Mouse (Mus musculus): ENCODE measurements around the gene Srsf10.

Gene Srsf10

DNA sequence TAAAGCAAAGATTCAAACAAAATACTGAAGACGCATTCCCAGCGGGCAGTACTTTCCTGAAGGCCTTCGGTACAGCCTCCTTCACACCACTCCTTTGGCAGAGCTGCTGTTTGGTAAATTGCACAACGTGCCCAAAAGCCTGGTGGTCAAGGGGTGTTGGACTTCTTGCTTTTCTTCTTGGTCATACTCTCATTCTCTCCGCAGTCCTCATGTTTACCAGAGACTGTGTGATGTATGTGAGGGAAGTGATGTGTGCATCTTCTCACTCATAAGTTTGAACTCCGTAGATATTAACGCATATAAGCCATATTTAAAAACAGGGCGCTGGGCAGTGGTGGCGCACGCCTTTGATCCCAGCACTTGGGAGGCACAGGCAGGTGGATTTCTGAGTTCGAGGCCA is 917 bp upstream of the Srsf10 start:
- no peak for DNase-seq (ENCODE audit: extremely low read depth, insufficient read length, low spot score)

DNA sequence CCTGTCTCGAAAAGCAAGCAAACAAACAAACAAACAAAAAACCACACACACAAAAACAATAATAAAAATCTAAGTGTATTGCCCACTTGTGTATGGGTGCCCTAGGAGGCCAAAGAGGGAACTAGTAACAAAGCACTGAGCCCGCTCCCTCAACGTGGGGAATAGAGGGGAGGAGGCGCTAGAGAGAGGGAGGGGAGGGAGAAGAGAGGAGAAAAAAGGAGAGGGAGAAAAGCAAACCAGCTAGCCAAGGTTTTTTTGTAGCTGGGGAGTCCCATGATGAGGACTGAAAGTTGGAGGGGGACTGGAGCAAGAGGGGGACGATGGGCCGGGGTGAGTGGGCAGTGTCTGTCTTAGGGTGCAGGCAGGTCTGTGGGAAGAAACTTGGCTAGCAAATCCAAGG is 467 bp upstream of the Srsf10 start:
- DNase-seq (ENCODE audit: extremely low read depth, insufficient read length, low spot score): no peak

DNA sequence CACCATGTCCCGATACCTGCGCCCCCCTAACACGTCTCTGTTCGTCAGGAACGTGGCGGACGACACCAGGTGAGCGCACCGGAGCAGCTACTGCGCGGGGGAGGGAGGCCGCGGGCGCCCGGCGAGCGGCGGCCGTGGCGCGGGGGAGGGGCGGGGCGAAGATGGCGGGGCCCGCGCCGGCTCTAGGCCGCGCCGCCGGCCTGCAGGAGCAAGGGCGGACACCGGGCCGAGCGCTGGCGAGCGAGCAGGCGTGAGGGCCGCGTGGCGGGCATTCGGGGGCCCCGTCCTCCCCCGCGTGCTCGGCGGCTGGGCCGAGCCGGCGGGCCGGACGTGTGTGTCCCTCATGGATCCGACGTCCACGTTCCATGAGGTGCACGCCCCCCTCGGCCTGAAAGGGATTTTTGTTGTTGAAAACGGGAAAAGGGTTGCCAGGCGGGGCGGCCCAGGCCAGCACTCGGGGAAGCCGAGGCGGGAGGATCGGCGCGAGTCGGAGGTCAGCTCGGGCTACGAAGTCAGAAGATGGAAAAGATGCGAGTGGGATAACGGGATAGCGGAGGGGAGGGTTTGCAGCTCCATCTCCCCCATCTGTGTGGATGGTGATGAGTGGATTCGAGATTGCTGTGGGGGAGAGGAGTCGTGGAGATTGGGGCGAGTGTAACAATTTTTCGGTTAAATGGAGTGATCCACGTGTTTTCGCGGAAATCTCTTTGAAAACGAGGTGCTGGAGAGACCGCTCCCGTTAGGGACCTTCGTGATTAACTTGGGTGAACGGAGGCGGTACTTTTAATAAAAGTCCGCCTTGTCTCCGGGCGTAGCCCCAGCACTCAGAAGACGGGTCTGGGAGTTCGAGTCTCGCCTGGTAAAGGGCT is 910 bp downstream of the Srsf10 start:
- DNase-seq (ENCODE audit: extremely low read depth, insufficient read length, low spot score): peak; percentile 74

DNA sequence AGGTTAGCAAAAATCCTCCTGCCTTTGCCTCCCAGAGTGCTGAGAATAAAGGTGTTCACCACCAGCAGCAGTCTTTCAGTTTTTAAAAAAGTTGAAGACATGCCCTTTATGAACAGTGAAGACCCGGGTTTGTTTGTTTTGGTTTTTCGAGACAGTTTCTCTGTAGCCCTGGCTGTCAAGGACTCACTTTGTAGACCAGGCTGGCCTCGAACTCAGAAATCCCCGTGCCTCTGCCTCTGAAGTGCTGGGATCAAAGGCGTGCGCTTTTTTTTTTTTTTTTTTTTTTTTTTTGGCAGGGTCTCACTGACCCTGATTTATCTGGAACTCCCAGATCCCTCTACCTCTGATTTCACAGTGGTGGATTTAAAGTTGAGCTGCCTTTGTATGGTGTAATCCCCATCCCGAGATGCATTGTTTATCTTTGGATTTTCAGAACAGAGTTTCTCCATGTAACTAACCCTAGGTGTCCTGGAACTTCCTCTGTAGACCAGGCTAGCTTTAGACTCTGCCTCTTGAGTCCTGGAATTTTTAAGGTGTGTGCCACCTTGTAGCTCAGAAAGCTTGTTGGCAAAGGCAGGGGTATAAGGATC is 2.1 kb downstream of the Srsf10 start:
- no peak for DNase-seq (ENCODE audit: extremely low read depth, insufficient read length, low spot score)

DNA sequence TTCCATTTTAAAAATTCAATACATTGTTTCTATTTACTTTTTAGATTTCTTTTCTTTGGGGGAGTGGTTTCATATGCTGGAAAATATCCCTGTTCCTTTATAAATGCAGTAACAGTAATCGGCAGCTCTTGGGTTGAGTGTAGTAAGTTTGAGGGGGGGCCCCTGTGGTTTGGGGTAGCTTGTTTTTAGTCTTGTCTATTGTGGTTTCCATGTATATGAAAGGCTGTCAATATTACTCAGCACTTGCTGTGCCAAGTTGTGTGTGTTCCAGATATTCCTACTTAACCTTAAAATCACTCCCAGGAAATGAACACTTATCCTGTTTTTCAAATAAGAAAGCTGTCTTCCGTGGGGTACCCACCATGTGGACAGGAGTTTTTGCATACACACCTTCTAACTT is 13.4 kb downstream of the Srsf10 start:
- DNase-seq (ENCODE audit: extremely low read depth, insufficient read length, low spot score): no peak

DNA sequence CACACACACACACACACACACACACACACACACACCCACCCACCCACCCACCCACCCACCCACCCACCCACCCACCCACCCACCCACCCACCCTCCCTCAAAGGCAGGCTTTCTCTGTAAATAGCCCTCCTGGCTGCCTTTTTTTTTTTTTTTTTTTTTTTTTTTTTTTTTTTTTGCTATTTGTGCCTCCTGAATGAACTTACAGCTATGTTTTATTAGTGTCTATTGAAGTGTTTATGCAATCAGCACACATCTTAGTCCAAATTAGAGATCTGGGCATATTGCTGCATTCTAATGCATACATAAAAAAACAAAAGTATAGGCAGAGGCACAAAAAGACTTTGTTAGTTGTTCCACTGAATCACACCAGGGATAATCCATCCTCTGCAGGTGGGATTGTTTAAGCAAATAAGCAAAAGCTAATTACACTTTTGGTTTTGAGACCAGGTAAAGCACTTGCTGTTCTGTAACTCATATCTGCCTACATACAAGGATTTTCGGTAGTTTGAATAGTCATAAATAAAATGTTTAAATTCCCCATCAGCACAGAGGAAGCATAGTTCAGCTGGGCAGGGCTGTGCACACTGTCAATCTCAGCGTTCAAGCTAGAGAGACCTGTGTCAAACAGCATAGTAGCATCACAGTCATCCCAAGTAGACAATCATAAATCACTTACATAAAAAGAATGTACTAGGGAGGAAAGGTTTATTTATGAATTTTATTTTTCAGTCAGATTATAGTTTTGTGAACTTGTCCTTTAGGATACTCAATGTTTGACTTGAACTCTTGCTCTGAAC is 14.9 kb downstream of the Srsf10 start:
- no peak for DNase-seq (ENCODE audit: extremely low read depth, insufficient read length, low spot score)

DNA sequence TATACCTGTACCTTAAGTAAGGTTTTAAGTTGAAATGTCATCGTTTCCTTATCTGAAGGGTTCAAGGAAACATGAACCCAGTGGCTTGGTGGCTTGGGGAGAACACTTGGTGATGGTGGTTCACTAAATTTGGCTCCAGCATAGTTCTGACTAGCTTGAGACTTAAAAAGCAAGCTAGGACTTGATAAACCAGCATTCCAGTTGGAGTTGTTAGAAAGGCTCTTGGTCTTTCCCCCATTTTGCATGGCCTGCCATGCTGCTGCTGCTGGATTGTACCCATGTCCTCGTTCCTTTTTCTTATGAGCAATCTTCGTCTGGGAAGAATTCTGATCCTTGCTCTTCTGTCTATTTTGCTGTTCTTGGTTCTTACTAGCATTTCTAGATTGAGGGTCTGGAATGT is 16.5 kb downstream of the Srsf10 start:
- DNase-seq (ENCODE audit: extremely low read depth, insufficient read length, low spot score): no peak

DNA sequence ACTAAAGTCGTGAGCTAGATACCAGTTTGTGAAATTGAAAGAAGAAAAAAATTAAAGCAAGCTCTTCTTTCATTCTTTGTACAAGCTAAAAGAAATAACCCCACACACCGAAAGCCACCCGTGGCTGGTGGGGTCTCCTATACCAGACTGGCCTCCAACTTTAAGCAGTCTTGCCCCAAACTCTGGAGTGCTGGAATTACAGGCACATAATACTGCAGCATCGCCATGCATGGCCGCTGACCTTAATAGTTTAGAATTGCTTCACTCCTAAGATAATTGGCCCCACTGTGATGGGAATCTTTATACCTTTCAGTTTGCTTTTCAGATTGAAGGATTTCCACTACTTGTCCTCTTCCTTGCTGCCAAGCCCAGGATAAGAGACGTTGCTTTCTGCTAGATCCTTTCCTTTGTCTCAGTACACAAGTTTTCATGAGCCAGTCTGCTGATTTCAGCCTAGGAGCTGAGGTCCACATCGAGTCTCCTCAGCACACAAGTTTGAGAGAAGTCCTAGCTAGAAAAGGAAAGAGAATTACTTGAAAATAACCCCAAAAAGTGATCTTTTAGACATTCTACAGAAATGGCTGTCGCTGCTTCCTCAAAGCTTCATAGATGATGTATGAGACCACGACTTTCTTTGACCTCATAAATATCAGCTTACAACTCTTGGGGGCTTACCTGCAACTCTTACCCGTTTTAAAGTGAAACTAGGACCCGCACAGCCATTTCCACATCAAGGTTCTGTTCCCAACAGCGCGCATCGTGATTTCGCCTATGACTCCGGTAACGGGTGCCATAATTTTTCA is 17.2 kb downstream of the Srsf10 start:
- no peak for DNase-seq (ENCODE audit: extremely low read depth, insufficient read length, low spot score)

DNA sequence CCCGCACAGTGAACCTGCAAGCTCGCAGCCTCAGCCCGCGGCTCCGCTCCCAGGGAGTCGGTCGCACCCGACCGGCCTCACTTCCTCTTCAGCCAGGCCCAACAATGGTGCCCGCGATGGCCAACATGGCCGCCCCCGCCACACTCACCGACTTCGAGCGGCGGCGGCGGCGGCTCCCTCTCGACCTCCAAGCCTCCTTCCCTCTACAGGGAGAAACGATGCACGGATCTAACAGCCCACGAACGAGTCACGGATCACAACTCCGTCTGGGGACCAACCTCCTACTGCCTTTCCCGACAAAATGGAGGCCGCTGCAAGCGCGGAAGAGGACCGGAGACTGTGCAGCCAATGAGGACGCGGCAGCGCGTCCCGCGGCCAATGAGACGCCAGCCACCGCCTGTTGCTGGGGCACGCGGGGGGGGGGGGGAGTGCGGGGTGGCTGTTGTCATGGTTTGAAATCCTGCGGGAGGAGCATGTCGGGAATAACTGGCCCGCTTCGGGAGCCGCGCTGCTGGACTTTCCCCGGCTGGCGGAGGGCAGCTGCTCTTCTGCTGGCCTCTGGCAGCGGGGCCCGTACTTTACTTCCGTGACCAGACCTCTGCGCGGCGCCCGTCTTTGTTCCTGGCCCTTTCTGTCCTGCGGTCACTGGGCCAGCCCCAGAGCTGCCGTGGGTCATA is 18.1 kb downstream of the Srsf10 start, which contains the start of gene Pnrc2:
Gene Pnrc2 (minus strand): TSS at position 325 of the 677 bp plus-strand sequence.
- DNase-seq (ENCODE audit: extremely low read depth, insufficient read length, low spot score): peak; percentile 93

DNA sequence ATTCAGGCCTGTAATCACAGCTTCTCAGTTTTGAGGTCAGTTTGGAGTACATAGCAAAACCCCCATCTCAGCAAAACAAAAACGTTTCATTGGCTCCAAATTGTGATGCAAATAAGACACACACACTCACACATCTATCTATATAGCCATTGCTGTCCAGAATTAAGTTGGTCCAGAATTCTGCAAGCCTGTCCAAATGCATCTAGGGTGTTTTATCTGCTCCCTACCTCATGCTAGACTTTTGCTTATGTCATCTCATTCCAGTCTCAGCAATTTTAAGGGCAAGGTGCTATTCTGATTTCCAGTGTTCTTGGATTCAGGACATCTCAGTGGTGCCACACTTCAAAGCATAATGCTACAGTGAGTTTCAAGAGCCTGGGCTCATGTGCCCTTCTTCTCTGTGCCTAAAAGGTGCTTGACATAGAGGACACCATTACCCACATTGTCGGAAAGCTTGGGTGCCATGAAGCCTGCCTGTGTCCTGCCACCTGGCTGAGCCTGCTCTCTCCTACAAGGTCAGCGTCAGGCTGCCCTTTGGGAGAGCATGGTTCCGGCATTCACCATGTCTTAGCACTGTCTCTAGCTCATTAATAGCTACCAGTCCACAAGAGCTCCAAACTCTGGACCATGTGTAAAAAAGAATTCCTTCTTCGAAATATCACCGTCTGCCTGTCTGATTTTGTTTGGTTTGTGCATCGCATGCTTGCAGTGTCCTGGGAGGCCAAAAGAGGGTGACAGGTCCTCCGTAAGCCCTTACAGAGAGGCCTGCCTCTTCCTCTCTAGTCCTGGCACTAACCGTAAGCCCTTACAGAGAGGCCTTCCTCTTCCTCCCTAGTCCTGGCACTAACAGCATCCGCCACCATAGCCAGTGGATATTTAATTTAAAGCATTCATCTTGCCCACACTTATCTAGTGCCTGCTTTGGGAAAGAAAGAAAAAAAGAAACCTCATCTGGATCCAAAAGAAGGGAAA is 19.3 kb downstream of the Srsf10 start:
- no peak for DNase-seq (ENCODE audit: extremely low read depth, insufficient read length, low spot score)

DNA sequence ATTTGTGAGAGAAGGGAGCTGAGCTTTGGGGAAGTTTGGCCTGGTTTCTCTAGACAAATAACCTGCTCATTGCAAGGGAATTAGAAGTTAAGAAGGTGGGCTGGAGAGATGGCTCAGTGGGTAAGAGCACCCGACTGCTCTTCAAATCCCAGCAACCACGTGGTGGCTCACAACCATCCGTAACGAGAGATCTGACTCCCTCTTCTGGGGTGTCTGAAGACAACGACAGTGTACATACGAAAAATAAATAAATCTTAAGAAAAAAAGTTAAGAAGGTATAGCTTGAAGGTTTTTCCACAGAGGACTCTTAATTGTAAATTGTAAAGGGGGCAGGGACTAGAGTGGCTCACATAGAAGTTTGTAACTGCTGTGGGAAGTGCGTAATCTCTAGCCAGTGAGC is 20.0 kb downstream of the Srsf10 start:
- DNase-seq (ENCODE audit: extremely low read depth, insufficient read length, low spot score): no peak

DNA sequence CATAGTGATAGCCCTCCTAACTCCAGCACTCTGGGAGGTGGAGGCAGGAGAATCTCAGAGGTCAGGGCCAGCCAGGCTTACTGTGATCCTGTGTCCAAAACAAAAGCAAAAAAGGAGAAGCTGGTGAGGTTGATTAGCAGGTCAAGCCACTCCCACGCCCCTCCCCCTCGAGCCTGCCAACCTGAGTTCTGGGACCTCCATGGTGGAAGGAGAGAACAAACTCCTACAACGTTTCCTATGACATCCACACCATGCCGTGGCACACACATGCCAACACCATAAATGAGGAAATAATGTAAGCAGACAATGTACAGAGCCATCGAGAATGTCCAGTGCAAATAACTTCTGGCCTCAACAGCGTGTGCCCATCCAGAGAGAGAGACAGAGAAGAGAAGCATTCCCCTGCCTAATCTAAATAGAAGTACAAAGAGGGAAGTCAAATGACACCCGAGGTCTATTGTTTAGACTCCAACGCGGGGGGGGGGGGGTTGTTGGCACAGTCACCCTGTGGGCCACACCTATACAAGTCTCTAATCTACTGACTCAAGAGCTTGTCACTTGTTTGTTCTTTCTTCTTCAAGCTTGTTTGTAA is 20.5 kb downstream of the Srsf10 start:
- no peak for DNase-seq (ENCODE audit: extremely low read depth, insufficient read length, low spot score)

DNA sequence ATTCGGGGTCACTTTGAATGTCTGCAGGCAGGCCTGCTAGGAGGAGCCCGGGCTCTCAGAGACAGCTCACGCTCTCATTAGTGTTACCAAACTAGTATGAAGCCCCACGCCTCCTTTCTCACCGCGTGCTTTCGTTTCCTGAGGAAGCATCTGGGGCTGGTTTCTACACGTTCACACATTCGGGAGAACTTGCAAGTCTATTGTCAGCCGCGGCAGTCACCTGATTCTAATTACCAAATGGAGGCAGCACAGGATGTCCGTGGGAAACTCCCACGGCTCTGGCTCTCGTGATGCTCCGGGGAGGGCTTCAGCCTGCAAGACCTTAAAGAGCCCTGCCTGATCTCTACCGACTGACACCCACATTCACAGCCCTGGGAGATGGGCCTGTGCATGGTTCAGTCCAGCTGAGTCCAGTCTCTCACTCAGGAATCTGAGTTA is 21.1 kb downstream of the Srsf10 start:
- DNase-seq (ENCODE audit: extremely low read depth, insufficient read length, low spot score): peak; percentile 50

DNA sequence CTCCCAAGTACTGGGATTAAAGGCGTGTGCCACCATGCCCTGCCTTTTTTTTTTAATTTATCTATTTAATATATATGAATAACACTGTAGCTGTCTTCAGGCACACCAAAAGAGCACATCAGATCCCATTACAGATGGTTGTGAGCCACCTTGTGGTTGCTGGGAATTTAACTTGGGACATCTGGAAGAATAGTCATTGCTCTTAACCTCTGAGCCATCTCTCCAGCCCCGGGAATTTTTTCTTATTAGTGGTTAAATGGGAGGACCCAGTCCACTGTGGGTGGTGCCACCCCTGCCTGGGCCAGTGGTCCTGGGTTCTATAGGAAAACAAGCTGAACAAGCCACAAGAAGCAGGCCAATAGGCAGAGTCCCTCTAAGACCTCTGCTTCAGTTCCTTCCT is 22.2 kb downstream of the Srsf10 start:
- DNase-seq (ENCODE audit: extremely low read depth, insufficient read length, low spot score): peak; percentile 37

DNA sequence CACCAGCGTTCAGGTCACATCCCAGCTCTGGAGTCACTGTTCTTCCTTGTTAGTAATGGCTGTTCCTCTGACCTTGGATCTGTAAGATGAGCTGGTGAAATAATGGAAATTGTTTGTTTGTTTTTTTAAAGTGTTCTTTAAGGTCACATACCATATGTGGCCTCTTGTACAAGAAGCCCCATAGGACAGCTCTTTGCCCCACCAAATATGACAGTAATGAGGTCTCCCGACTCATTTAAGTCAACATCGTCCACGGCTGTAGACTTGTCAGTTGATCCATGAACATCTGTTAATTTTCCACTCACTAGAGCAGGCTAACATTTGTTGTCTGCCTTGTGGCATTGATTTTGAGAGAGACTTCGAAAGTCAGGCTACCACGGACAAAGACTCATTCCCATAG is 23.5 kb downstream of the Srsf10 start:
- DNase-seq (ENCODE audit: extremely low read depth, insufficient read length, low spot score): no peak

DNA sequence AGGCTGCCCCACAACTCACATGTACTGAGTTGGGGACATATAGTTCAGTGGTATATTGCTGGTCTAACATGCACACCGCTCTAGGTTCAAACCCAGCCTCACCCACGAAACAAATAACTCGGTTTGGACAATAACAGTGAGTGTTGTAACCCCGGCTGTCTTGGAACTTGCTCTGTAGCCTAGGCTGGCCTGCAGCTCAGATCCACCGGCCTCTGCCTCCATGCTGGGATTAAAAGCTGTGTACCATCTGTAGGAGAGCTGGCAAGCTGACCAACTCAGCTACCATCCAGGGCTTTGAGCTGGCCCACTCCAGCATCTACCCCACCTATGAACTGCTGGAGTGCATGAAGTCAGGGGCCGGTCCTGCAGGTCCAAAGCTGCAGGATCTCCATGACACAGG is 24.5 kb downstream of the Srsf10 start:
- no peak for DNase-seq (ENCODE audit: extremely low read depth, insufficient read length, low spot score)

DNA sequence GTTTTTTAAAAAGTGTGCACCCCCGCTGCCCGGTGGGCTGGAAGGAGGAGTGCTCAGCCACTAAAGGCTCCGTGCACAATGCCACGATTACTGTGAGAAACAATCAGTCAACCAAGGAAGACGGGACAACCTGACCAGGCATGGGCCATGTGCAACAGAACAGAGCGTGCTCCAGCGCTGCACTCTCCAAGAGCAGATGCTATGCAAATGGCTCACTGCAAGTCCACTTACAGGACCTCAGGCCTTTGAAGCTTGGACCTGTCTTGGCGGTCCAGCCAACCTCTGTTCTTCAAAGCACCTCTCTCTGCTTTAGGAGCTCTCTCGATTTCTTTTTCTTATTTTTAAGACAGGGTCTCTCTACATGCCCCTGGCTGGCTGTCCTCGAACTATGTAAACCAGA is 25.0 kb downstream of the Srsf10 start:
- DNase-seq (ENCODE audit: extremely low read depth, insufficient read length, low spot score): no peak

DNA sequence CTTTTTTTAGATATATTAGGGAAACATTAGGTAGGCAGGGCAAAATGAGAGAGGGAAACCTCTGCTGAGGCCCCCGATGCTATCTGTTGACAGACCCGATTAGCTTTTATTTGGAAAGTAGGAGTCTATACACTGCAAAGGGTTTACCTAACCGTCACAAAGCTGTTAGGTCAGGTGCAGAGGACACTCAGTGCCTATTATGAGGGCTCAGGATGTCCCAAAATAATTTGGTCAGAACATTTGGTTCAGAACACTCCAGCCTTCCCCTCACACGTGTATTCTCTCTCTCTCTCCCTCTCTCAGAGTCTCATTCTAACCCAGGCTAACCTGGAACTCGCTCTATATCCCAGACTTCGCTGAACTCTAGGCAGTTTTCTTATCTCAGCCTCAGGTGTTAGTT is 26.5 kb downstream of the Srsf10 start:
- DNase-seq (ENCODE audit: extremely low read depth, insufficient read length, low spot score): no peak
